8 mouse cellular contexts compared by ENCODE assay signal in the genomic region with DNA sequence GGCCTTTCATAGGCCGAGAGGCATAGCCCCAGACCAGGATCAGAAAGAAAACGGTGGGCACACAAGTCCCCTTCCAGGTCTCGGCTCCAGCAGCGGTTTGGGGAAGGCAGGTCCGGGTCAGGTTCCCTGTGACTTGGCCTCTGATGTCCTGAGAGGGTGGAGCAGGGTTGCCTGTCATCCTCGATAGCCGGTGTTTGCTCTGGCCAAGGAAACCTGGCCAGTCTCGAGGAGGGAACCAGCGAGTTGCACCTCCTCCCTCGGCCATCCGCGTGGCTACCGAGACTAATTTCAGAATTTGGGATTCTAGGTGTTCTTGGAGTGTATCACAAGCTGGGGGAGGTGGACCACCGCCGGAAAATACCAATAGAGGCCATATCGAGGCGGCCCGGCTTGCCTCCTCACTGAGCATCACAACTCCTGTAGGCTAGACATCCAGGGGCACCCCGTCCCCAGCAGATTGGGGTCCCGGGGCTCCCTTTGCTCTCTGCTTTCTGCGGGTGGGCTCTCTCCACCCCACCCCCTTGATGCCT. TPM values are rescaled to one million over a fixed set of nuclear protein-coding genes. Genes with fewer than 3 reads are reported as not detected.
DNase-seq lines count a peak whose midpoint lies in the region; ATAC-seq and TF ChIP-seq lines count a peak whose summit lies in the region.

No protein-coding gene starts in this region.

- peak; percentile 32; the same call in 1 of the 2 replicates for TF ChIP-seq POLR2A in cerebellum, adult 2 months (IDR thresholded peaks at IDR 0.05; ENCODE audit: borderline replicate concordance, insufficient read depth, low read length)

- peak overlapping the region; percentile 85 for H3K4me3 ChIP-seq in cerebellum, adult 2 months (replicated peaks; ENCODE audit: insufficient read depth, low read depth, low read length)
- peak overlapping the region; percentile 78 for H3K4me3 ChIP-seq in heart, embryonic 10.5 days
- peak overlapping the region; percentile 75 for H3K4me3 ChIP-seq in kidney, embryonic 15.5 days (replicated peaks)
- peak overlapping the region; percentile 100 for H3K4me3 ChIP-seq in megakaryocyte, embryonic 14.5 days (replicated peaks)

- peak overlapping the region; percentile 59 for H3K27ac ChIP-seq in cerebellum, adult 2 months (ENCODE audit: insufficient read depth, low read length)
- H3K27ac ChIP-seq in heart, embryonic 10.5 days: peak overlapping the region; percentile 92
- H3K27ac ChIP-seq in kidney, embryonic 15.5 days: peak overlapping the region; percentile 91

- H3K4me2 ChIP-seq in kidney, embryonic 15.5 days: peak overlapping the region; percentile 97

- peaks cover 15% of the 10 kb centered on the region for H3K4me1 ChIP-seq in cerebellum, adult 2 months (ENCODE audit: control insufficient read depth, insufficient read depth, low read length)
- H3K4me1 ChIP-seq in heart, embryonic 10.5 days: peaks cover 52% of the 10 kb centered on the region
- H3K4me1 ChIP-seq in kidney, embryonic 15.5 days: peaks cover 71% of the 10 kb centered on the region
- peaks cover 81% of the 10 kb centered on the region for H3K4me1 ChIP-seq in megakaryocyte, embryonic 14.5 days

- ATAC-seq in kidney, embryonic 15.5 days (replicated peaks; ENCODE audit: low FRiP score): peak; percentile 34

- peaks cover 9% of the 10 kb centered on the region; the same call in 1 of the 2 replicates for H3K36me3 ChIP-seq in heart, embryonic 10.5 days
- peaks cover 19% of the 10 kb centered on the region for H3K36me3 ChIP-seq in kidney, embryonic 15.5 days
- peaks cover 47% of the 10 kb centered on the region for H3K36me3 ChIP-seq in megakaryocyte, embryonic 14.5 days (replicated peaks; ENCODE audit: low read length)

- DNase-seq in ovary, postnatal 36 days (ENCODE audit: low spot score): peak; percentile 55
- no peak for DNase-seq in ovary, postnatal 14 days (ENCODE audit: low spot score)
- peak; percentile 67 to 77 for DNase-seq in cerebellum, adult 2 months
- DNase-seq in heart, embryonic 10.5 days (ENCODE audit: low spot score): no peak
- peak; percentile 29 for DNase-seq in yolk sac, embryonic 10.5 days (ENCODE audit: low spot score)
- no peak for DNase-seq in urinary bladder, postnatal 14 days (ENCODE audit: low spot score)

- H3K9me3 ChIP-seq in heart, embryonic 10.5 days: no peaks in the 10 kb centered on the region
- no peaks in the 10 kb centered on the region for H3K9me3 ChIP-seq in kidney, embryonic 15.5 days (replicated peaks)
- H3K9me3 ChIP-seq in megakaryocyte, embryonic 14.5 days: no peaks in the 10 kb centered on the region

- no peak for TF ChIP-seq CTCF in cerebellum, adult 2 months (IDR thresholded peaks at IDR 0.05; ENCODE audit: borderline replicate concordance, insufficient read depth, low read depth, low read length)

- peak overlapping the region; percentile 85 for H3K9ac ChIP-seq in kidney, embryonic 15.5 days

- under 1% methylated on average over 21 of the region's 21 CpGs for WGBS in cerebellum, adult 2 months
- WGBS in heart, embryonic 10.5 days: under 1% methylated on average over 21 of the region's 21 CpGs
- 1% methylated on average over 21 of the region's 21 CpGs for WGBS in kidney, embryonic 15.5 days

- H3K27me3 ChIP-seq in cerebellum, adult 2 months (ENCODE audit: control insufficient read depth, insufficient read depth, low read length): no peaks in the 10 kb centered on the region
- H3K27me3 ChIP-seq in heart, embryonic 10.5 days (ENCODE audit: insufficient read depth, poor library complexity, severe bottlenecking): peaks cover 59% of the 10 kb centered on the region
- H3K27me3 ChIP-seq in kidney, embryonic 15.5 days: no peaks in the 10 kb centered on the region; the same call in 1 of the 2 replicates
- H3K27me3 ChIP-seq in megakaryocyte, embryonic 14.5 days (replicated peaks): no peaks in the 10 kb centered on the region

RNA-seq across cellular contexts. Expression of a gene that starts 1.3 kb away (rescaled TPM):
- 31.8 and 34.1 TPM in 2 replicates for polyA plus RNA-seq in cerebellum, adult 2 months (2012; rRNA removed)
- 4.0 and 4.6 TPM in 2 replicates for polyA plus RNA-seq in heart, embryonic 10.5 days (2016; fragmentation: Nextera tagmentation; extraction: Ambion mirVana)
- 8.8 and 9.4 TPM in 2 replicates for polyA plus RNA-seq in kidney, embryonic 15.5 days (2015; fragmentation: Nextera tagmentation; extraction: Ambion mirVana)
- polyA plus RNA-seq in megakaryocyte, embryonic 14.5 days (2012; ENCODE audit: insufficient read depth, low replicate concordance): 36.8 and 40.6 TPM in 2 replicates

Comparison
In these comparisons a context has a peak if more than half of its experiments do, and no peak if none do; other contexts are left out.
1. DNase-seq: peak in ovary, postnatal 36 days (single experiment), cerebellum, adult 2 months (2 of 2) and yolk sac, embryonic 10.5 days (single experiment); none in ovary, postnatal 14 days (single experiment), heart, embryonic 10.5 days (single experiment) and urinary bladder, postnatal 14 days (single experiment).
2. Peak in every context shown above with its lines, with median percentiles within 50 percentile points of each other: H3K27ac ChIP-seq and H3K4me3 ChIP-seq.